Mouse (Mus musculus): ENCODE results near the gene Fam126a.

- TF ChIP-seq HCFC1 (IDR thresholded peaks at IDR 0.05; ENCODE audit: borderline replicate concordance, insufficient read depth, low read length) (no peak), CHD2 (IDR thresholded peaks at IDR 0.05; ENCODE audit: low read depth, low read length) (no peak), ZC3H11A (IDR thresholded peaks at IDR 0.05; ENCODE audit: borderline replicate concordance, low read depth, low read length) (no peak), MAFK (IDR thresholded peaks at IDR 0.05; ENCODE audit: insufficient read depth, low read depth, low read length) (no peak)
These were observed 141.0 kb downstream of the Fam126a start for GRCm38 (mm10) chr5:23889461-23889860.
